Mouse (Mus musculus): ENCODE results near the gene Rbm26.

Rbm26 gene

GRCm38 (mm10) chr14:105177238-105177693 lies at the start of gene Rbm26:
TSS of gene Rbm26 (minus strand) at chr14:105177327.
- peak; percentile 97 for DNase-seq (ENCODE audit: low read depth, low spot score)

GRCm38 (mm10) chr14:105225790-105226189 lies 48.7 kb upstream of the Rbm26 start:
- peak; percentile 21 for DNase-seq (ENCODE audit: low read depth, low spot score)

GRCm38 (mm10) chr14:105222240-105222639 lies 45.1 kb upstream of the Rbm26 start:
- no peak for DNase-seq (ENCODE audit: low read depth, low spot score)

- no peak for DNase-seq (ENCODE audit: low read depth, low spot score)
Measured at GRCm38 (mm10) chr14:105219525-105220376, 42.6 kb upstream of the Rbm26 start.

- DNase-seq (ENCODE audit: low read depth, low spot score): peak; percentile 77
Measured at GRCm38 (mm10) chr14:105198401-105198800, 21.3 kb upstream of the Rbm26 start.

GRCm38 (mm10) chr14:105194682-105195081 lies 17.6 kb upstream of the Rbm26 start:
- DNase-seq (ENCODE audit: low read depth, low spot score): no peak

- peak; percentile 45 for DNase-seq (ENCODE audit: low read depth, low spot score)
Measured at GRCm38 (mm10) chr14:105184866-105185265, 7.7 kb upstream of the Rbm26 start.

GRCm38 (mm10) chr14:105182786-105183185 lies 5.7 kb upstream of the Rbm26 start:
- peak; percentile 19 for DNase-seq (ENCODE audit: low read depth, low spot score)

GRCm38 (mm10) chr14:105179733-105180132 lies 2.6 kb upstream of the Rbm26 start:
- no peak for DNase-seq (ENCODE audit: low read depth, low spot score)

GRCm38 (mm10) chr14:105178996-105179395 lies 1.9 kb upstream of the Rbm26 start:
- DNase-seq (ENCODE audit: low read depth, low spot score): no peak

- peak; percentile 46 for DNase-seq (ENCODE audit: low read depth, low spot score)
Measured at GRCm38 (mm10) chr14:105176381-105177168, 552 bp downstream of the Rbm26 start.

GRCm38 (mm10) chr14:105167181-105167580 lies 9.9 kb downstream of the Rbm26 start:
- no peak for DNase-seq (ENCODE audit: low read depth, low spot score)

GRCm38 (mm10) chr14:105164793-105165192 lies 12.3 kb downstream of the Rbm26 start:
- peak; percentile 18 for DNase-seq (ENCODE audit: low read depth, low spot score)

GRCm38 (mm10) chr14:105161334-105161733 lies 15.8 kb downstream of the Rbm26 start:
- DNase-seq (ENCODE audit: low read depth, low spot score): no peak

- DNase-seq (ENCODE audit: low read depth, low spot score): no peak
Measured at GRCm38 (mm10) chr14:105158526-105158925, 18.6 kb downstream of the Rbm26 start.

GRCm38 (mm10) chr14:105134076-105134475 lies 43.1 kb downstream of the Rbm26 start:
- no peak for DNase-seq (ENCODE audit: low read depth, low spot score)

GRCm38 (mm10) chr14:105127715-105128385 lies 49.3 kb downstream of the Rbm26 start:
- DNase-seq (ENCODE audit: low read depth, low spot score): no peak

GRCm38 (mm10) chr14:105124513-105124912 lies 52.6 kb downstream of the Rbm26 start:
- DNase-seq (ENCODE audit: low read depth, low spot score): no peak

- DNase-seq (ENCODE audit: low read depth, low spot score): no peak
Measured at GRCm38 (mm10) chr14:105115402-105115801, 61.7 kb downstream of the Rbm26 start.

GRCm38 (mm10) chr14:105106252-105106651 lies 70.9 kb downstream of the Rbm26 start:
- DNase-seq (ENCODE audit: low read depth, low spot score): no peak

- no peak for DNase-seq (ENCODE audit: low read depth, low spot score)
Measured at GRCm38 (mm10) chr14:105098861-105099260, 78.3 kb downstream of the Rbm26 start.

- DNase-seq (ENCODE audit: low read depth, low spot score): peak; percentile 29
Measured at GRCm38 (mm10) chr14:105096221-105096620, 80.9 kb downstream of the Rbm26 start.
